15 mouse cellular contexts compared by ENCODE assay signal in the genomic region with DNA sequence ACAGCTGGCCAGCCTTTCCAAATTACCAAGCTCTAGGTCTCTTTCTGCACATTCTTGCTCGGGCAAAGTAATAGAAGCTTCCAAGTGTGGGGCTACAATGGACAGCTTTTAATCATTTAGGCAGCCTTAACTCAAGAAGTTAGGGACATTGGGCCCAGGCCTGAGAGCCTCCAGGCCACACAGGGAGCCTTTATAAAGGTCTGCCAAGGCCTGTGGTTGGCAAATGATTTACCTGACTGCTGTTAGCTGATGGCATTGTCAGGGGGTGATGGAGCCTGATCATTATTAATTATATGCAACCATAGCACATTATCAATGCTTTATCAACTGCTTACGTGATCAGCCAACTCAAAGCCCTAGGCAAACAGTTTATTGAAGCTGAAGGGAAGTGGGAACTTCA. TPM values are rescaled to one million over a fixed set of nuclear protein-coding genes. Genes with fewer than 3 reads are reported as not detected.
A peak's percentile ranks its signal among the peaks of the same experiment; 100 is the strongest.
DNase-seq lines count a peak whose midpoint lies in the region; ATAC-seq and TF ChIP-seq lines count a peak whose summit lies in the region.
"Had no signal": no experiment of that assay in that cellular context is flagged by ENCODE, and none has a peak within 500 bp of the region (broad histone marks: within the 10 kb centered on the region; RNA-seq: fewer than 3 reads in every experiment).

No protein-coding gene starts in this region.

- no peaks in the 10 kb centered on the region for H3K27me3 ChIP-seq in heart, embryonic 13.5 days (replicated peaks)
- H3K27me3 ChIP-seq in Patski = no peaks in the 10 kb centered on the region
- H3K27me3 ChIP-seq in limb, embryonic 11.5 days (ENCODE audit: control insufficient read depth, insufficient read depth, low read length) = no peaks in the 10 kb centered on the region
- no peaks in the 10 kb centered on the region for H3K27me3 ChIP-seq in midbrain, embryonic 10.5 days (ENCODE audit: low read depth, poor library complexity, severe bottlenecking)

- POLR2A ChIA-PET in Patski (lab: Charles Lee) = interaction anchor here (0.8 to 1.5 kb wide), 8 partner anchors 11 to 43 kb away, joined by 3 to 6 read pairs (median 4); no protein-coding TSS in a partner anchor

- 62% methylated on average over 2 of the region's 2 CpGs for WGBS in heart, embryonic 13.5 days
- WGBS in limb, embryonic 11.5 days = 71% methylated on average over 2 of the region's 2 CpGs
- WGBS in midbrain, embryonic 10.5 days = 74% methylated on average over 2 of the region's 2 CpGs

- H3K9me3 ChIP-seq in heart, embryonic 13.5 days = no peaks in the 10 kb centered on the region
- no peaks in the 10 kb centered on the region for H3K9me3 ChIP-seq in limb, embryonic 11.5 days (ENCODE audit: control insufficient read depth, low read length)
- no peaks in the 10 kb centered on the region for H3K9me3 ChIP-seq in midbrain, embryonic 10.5 days (replicated peaks)

- peak overlapping the region; percentile 71; the same call in 1 of the 2 replicates for H3K9ac ChIP-seq in heart, embryonic 13.5 days
- H3K9ac ChIP-seq in limb, embryonic 11.5 days (ENCODE audit: low read length) = no peak overlapping the region

- DNase-seq in heart, adult 11 months = no peak
- DNase-seq in Patski (ENCODE audit: low read depth, low spot score) = no peak
- peak; percentile 69 for DNase-seq in kidney, adult 11 months
- DNase-seq in limb, embryonic 11.5 days (ENCODE audit: low spot score) = no peak
- DNase-seq in midbrain, embryonic 10.5 days (ENCODE audit: low spot score) = no peak
- DNase-seq in MN1 (ENCODE audit: low spot score) = no peak
- DNase-seq: adrenal gland, postnatal 36 days; cerebellum, adult 9-11 months; gastrocnemius, postnatal 10 days; lung, adult 2 months; retina, postnatal 1 day had no signal

- H3K27ac ChIP-seq in heart, embryonic 13.5 days (replicated peaks) = peak overlapping the region; percentile 95
- H3K27ac ChIP-seq in limb, embryonic 11.5 days (replicated peaks; ENCODE audit: low read depth, low read length) = 0 out of 2 replicates have a peak overlapping the region, but pooled peaks have one; percentile 26
- H3K27ac ChIP-seq in midbrain, embryonic 10.5 days (replicated peaks) = no peak overlapping the region

- CTCF ChIA-PET in Patski (lab: Charles Lee) = interaction anchor here (1.0 to 3.6 kb wide), 5 partner anchors 11 to 65 kb away, joined by 3 to 17 read pairs (median 5); no protein-coding TSS in a partner anchor

- peaks cover 3% of the 10 kb centered on the region; the same call in 1 of the 2 replicates for H3K36me3 ChIP-seq in heart, embryonic 13.5 days
- H3K36me3 ChIP-seq in limb, embryonic 11.5 days (ENCODE audit: control insufficient read depth, insufficient read depth, low read length) = no peaks in the 10 kb centered on the region
- H3K36me3 ChIP-seq in midbrain, embryonic 10.5 days = no peaks in the 10 kb centered on the region

- ATAC-seq in heart, embryonic 13.5 days (ENCODE audit: extremely low read depth, insufficient number of reproducible peaks, low FRiP score, low TSS enrichment) = no peak
- ATAC-seq in Patski = peak; percentile 20
- ATAC-seq in limb, embryonic 11.5 days (ENCODE audit: insufficient number of reproducible peaks, low FRiP score, low TSS enrichment, low read depth) = no peak
- ATAC-seq in erythroblast, adult 5-6 weeks (replicated peaks; ENCODE audit: low FRiP score, poor library complexity, severe bottlenecking) = no peak
- ATAC-seq: inflammation-experienced regulatory T-cells, adult 6 months had no signal

- H3K4me2 ChIP-seq in heart, embryonic 13.5 days = no peak overlapping the region
- H3K4me2 ChIP-seq in limb, embryonic 11.5 days (ENCODE audit: low read depth, severe bottlenecking) = no peak overlapping the region

- TF ChIP-seq CTCF in Patski (IDR thresholded peaks at IDR 0.05) = no peak

- in situ Hi-C loops in Patski (cut with MboI; ENCODE audit: low pct_unique_long_range_greater_than_20kb) = no loop called here

- peaks cover 99% of the 10 kb centered on the region for H3K4me1 ChIP-seq in heart, embryonic 13.5 days
- peaks cover 38% of the 10 kb centered on the region for H3K4me1 ChIP-seq in limb, embryonic 11.5 days (ENCODE audit: control insufficient read depth, insufficient read depth, low read length)
- H3K4me1 ChIP-seq in midbrain, embryonic 10.5 days = peaks cover 58% of the 10 kb centered on the region

- H3K4me3 ChIP-seq in heart, embryonic 13.5 days = no peak overlapping the region
- H3K4me3 ChIP-seq in limb, embryonic 11.5 days (ENCODE audit: low read depth, low read length) = no peak overlapping the region
- H3K4me3 ChIP-seq in midbrain, embryonic 10.5 days = no peak overlapping the region
- H3K4me3 ChIP-seq: erythroblast, embryonic 14.5 days had no signal

RNA-seq across cellular contexts. Expression of gene Ypel2, which starts 33.2 kb away (rescaled TPM):
- polyA plus RNA-seq in heart, embryonic 13.5 days (2015; fragmentation: Nextera tagmentation; extraction: Ambion mirVana) = 18.1 and 20.0 TPM in 2 replicates
- polyA plus RNA-seq in Patski (2021) = 31.7 TPM
- polyA plus RNA-seq in limb, embryonic 11.5 days (2014; fragmentation: Nextera tagmentation; extraction: Ambion mirVana) = 7.0 and 7.2 TPM in 2 replicates
- 0.19 and 1.5 TPM in 2 replicates for total RNA-seq in erythroblast, adult 5-6 weeks (2015; ENCODE audit: low replicate concordance)
- 0.56 and 0.68 TPM in 2 replicates for total RNA-seq in erythroblast, adult 5-6 weeks (2017; ENCODE audit: low replicate concordance)
- polyA plus RNA-seq in midbrain, embryonic 10.5 days (2016; fragmentation: Nextera tagmentation; extraction: Ambion mirVana) = 3.0 and 4.4 TPM in 2 replicates
